Mouse (Mus musculus) liver, adult 2 months (tissue): Measurements from ENCODE around the gene Actl6b.

Experiments
- CTCF ChIP-seq: fragments of 200-500 bp; IDR thresholded peaks from 2 replicates; pipeline ENCODE4 v1.5.1; 2011; ENCODE audit warnings: low read depth, low read length, control low read depth
- POLR2A ChIP-seq: fragments of 200-500 bp; IDR thresholded peaks from 2 replicates; pipeline ENCODE4 v1.6.1; 2011; ENCODE audit warnings: low read length, control low read depth; ENCODE audit not compliant: insufficient read depth; ENCODE audit errors: extremely low read depth

GRCm38 (mm10) chr5:137599600-137599999 lies 46.3 kb downstream of the Actl6b start:
- TF ChIP-seq POLR2A, result no peak
- no peak for TF ChIP-seq CTCF
